Mouse (Mus musculus): ENCODE data around the gene Ankrd65. TPM values are rescaled to one million over a fixed set of nuclear protein-coding genes. Genes with fewer than 3 reads are reported as not detected.

Ankrd65 gene
- polyA plus RNA-seq, 1 experiment from 2014 or later: 0.20 TPM

DNA sequence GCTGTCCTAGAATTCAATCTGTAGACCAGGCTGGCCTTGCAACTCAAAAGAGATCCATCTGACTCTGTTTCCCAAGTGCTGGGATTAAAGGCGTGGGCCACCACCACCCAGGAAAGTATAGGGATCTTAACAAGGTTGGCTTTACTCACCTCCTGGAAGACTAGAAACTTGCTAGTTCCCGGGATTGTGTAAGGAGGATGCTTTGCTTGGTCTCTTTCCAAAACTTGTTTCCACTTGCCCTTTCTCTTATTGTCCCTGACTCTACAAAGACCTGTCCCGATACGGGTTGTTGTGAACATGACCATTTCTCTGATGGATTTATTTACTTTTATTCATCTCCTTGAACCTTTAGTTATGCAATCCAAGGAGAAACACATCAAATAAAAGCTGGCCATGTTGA is 39.6 kb downstream of the Ankrd65 start:
- H3K27ac ChIP-seq: no peak overlapping the region
- H3K4me1 ChIP-seq: peaks cover 28% of the 10 kb centered on the region
- no peak overlapping the region for H3K4me3 ChIP-seq
- H3K27me3 ChIP-seq: no peaks in the 10 kb centered on the region
- no peak overlapping the region for H3K4me2 ChIP-seq
- no peak overlapping the region for H3K9ac ChIP-seq
- ATAC-seq (ENCODE audit: borderline replicate concordance, extremely low read depth, low FRiP score, low TSS enrichment): no peak
- 89% methylated on average over 4 of the region's 4 CpGs for WGBS
- no peaks in the 10 kb centered on the region for H3K9me3 ChIP-seq
- H3K36me3 ChIP-seq: peaks cover 35% of the 10 kb centered on the region

DNA sequence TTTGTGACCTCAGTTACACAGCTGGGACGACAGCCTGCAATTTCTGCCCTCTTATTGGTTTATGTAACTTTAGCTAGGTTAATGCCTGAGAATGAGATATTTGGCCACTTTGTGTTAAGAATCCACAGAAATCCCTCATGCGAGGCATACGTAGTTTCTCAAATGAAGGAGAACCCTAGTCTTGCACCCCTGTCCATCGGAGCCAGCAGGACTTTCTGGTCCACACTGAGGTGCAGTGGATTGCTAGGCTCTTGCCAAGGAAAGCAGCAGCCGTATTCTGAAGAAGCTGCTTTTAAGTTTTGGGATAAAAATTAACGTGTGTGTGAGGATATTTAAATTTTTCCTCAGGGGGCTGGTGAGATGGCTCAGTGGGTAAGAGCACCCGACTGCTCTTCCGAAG is 40.4 kb downstream of the Ankrd65 start:
- peaks cover 28% of the 10 kb centered on the region for H3K4me1 ChIP-seq
- H3K4me2 ChIP-seq: peak overlapping the region; percentile 93
- no peak overlapping the region for H3K9ac ChIP-seq
- no peak for ATAC-seq (ENCODE audit: borderline replicate concordance, extremely low read depth, low FRiP score, low TSS enrichment)
- peaks cover 28% of the 10 kb centered on the region for H3K36me3 ChIP-seq
- WGBS: 49% methylated on average over 8 of the region's 8 CpGs
- no peaks in the 10 kb centered on the region for H3K9me3 ChIP-seq
- H3K27me3 ChIP-seq: no peaks in the 10 kb centered on the region
- H3K27ac ChIP-seq: peak overlapping the region; percentile 92; the same call in 1 of the 2 replicates
- peak overlapping the region; percentile 85 for H3K4me3 ChIP-seq

DNA sequence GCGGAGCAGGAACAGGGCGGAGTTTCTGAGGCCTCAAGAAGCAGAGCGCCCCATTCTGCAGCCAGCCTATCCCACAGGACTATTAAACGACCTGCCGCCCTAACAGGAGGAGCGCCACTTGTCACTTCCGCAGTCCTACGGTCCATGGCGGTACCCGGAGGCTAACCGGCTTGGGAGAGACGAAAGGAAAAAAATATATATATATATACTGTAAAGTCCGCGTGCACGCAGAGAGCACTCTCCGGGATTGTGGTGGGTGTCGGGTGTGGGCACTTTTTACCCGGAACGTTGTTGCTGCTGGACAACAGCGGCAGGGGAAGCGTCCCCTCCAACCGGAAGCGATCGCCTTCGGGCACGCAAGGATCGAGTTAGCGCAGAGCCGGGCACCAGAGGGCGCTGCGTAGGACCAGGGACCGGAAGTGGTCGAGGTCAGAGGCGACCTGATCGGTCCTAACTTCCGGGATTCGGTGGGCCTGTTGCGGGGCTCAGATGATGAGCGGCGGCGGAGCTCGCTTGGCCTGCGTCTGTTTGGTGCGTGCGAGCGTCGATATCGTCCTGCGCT is 41.0 kb downstream of the Ankrd65 start, which contains the start of gene Aurkaip1:
Gene Aurkaip1, plus strand, starts transcription at position 68 of the 562 bp plus-strand sequence.
- Histone ChIP-seq H3K27ac (peak within 1 kb of the TSS; percentile 92), H3K9me3 (no peaks in the 10 kb centered on the region), H3K9ac (peak within 1 kb of the TSS; percentile 78), H3K4me3 (peak within 1 kb of the TSS; percentile 85), H3K4me1 (peaks cover 28% of the 10 kb centered on the region), H3K4me2 (peak within 1 kb of the TSS; percentile 93), H3K36me3 (peaks cover 25% of the 10 kb centered on the region), H3K27me3 (no peaks in the 10 kb centered on the region)
- 2% methylated on average over 49 of the region's 49 CpGs for WGBS
- peak; percentile 91 for ATAC-seq (ENCODE audit: borderline replicate concordance, extremely low read depth, low FRiP score, low TSS enrichment)

DNA sequence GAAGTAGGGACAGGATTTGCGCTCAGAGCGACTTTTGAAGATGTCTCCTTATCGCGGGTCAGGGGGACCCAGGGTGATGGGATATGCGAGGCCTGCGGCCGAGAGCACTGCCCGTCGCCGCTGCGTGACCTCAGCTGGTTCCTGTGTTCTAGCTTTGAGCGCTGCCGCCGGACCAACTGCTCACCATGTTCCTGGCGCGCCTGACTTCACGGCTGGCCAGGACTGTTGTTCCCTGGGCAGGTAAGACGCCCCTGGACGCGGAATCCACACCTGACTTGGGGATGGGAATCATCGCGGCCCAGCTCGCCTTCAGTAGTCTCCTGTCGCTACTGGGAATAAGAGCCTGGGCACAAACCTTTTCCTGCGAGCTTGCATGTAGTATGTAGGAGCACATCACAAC is 41.6 kb downstream of the Ankrd65 start:
- no peaks in the 10 kb centered on the region for H3K9me3 ChIP-seq
- H3K4me1 ChIP-seq: peaks cover 30% of the 10 kb centered on the region
- peak overlapping the region; percentile 78 for H3K9ac ChIP-seq
- peak overlapping the region; percentile 93 for H3K4me2 ChIP-seq
- H3K27me3 ChIP-seq: no peaks in the 10 kb centered on the region
- WGBS: 1% methylated on average over 25 of the region's 25 CpGs
- no peak; the same call in 1 of the 2 replicates for ATAC-seq (ENCODE audit: borderline replicate concordance, extremely low read depth, low FRiP score, low TSS enrichment)
- peak overlapping the region; percentile 85 for H3K4me3 ChIP-seq
- H3K36me3 ChIP-seq: peaks cover 20% of the 10 kb centered on the region
- H3K27ac ChIP-seq: peak overlapping the region; percentile 92

DNA sequence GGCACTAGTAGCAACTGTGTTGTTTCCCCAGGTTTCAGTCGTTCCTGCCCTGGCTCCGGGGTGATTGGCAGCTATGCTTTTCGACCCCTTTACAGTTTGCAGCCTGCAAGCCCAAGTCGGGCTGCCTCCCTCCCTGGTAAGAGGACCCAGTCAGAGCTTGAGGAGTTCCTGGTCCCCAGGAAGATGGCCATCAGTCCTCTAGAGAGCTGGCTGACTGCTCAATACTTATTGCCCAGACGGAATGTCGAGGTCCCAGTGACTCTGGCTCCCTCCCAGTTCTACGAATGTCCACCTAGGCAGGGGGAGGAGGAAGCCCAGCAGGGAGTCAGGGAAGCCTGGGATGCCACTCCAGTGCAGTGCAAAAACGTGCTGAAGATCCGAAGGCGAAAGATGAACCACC is 42.1 kb downstream of the Ankrd65 start:
- 45% methylated on average over 10 of the region's 10 CpGs for WGBS
- Histone ChIP-seq H3K4me3 (peak overlapping the region; percentile 85), H3K9me3 (no peaks in the 10 kb centered on the region), H3K36me3 (peaks cover 15% of the 10 kb centered on the region), H3K9ac (peak overlapping the region; percentile 78), H3K4me1 (peaks cover 35% of the 10 kb centered on the region), H3K27ac (no peak overlapping the region), H3K27me3 (no peaks in the 10 kb centered on the region), H3K4me2 (peak overlapping the region; percentile 93)
- ATAC-seq (ENCODE audit: borderline replicate concordance, extremely low read depth, low FRiP score, low TSS enrichment): no peak

DNA sequence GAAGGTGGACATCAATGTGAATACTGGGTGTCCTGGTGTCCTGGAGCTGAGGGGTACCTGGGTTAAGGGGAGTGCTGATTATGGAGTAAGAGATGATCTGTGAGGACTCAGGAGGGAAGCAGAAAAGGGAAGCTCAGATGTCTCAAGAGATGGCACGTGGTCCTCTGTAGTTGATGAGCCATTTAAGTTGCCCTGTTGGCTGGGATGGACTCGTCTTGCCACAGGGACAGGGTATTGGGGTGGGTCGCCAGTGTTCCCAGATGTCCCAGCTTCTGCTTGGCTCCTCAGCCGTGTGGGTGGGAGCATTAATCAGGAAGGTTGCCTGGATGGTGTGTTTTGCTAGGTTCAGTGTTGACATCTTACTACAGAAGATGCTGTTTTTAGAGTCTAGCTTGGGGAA is 43.0 kb downstream of the Ankrd65 start:
- no peak for ATAC-seq (ENCODE audit: borderline replicate concordance, extremely low read depth, low FRiP score, low TSS enrichment)
- peak overlapping the region; percentile 93; the same call in 1 of the 2 replicates for H3K4me2 ChIP-seq
- H3K36me3 ChIP-seq: peaks cover 6% of the 10 kb centered on the region; the same call in 1 of the 2 replicates
- H3K4me1 ChIP-seq: peaks cover 44% of the 10 kb centered on the region
- no peak overlapping the region for H3K9ac ChIP-seq
- H3K27me3 ChIP-seq: no peaks in the 10 kb centered on the region
- H3K27ac ChIP-seq: 0 out of 2 replicates have a peak overlapping the region, but pooled peaks have one; percentile 9
- no peaks in the 10 kb centered on the region for H3K9me3 ChIP-seq
- H3K4me3 ChIP-seq: peak overlapping the region; percentile 85; the same call in 1 of the 2 replicates
- 77% methylated on average over 4 of the region's 4 CpGs for WGBS

DNA sequence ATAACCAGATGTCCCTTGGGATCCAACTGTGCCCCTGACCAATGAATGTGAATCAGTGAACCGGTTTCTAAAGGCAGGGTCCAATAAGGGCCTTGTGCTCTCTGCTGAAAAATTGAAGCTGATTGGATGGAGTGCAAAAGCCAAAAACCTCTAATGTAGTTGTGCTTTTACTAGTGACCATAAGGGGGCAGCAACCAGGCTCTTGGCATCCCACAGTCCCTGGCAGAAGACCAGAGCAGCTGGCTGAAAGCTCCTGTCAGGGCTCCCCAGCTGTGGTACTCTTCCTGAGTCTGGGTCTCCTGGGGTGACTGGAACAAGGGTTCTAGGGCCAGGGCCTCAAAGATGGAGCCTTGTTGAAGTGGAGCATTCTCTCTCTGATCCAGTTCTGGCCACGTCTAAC is 43.6 kb downstream of the Ankrd65 start:
- H3K36me3 ChIP-seq: peaks cover 5% of the 10 kb centered on the region; the same call in 1 of the 2 replicates
- no peak overlapping the region; the same call in 1 of the 2 replicates for H3K4me3 ChIP-seq
- WGBS: 15% methylated on average over 2 of the region's 2 CpGs
- H3K9me3 ChIP-seq: no peaks in the 10 kb centered on the region
- peak overlapping the region; percentile 84 for H3K27ac ChIP-seq
- H3K27me3 ChIP-seq: no peaks in the 10 kb centered on the region
- H3K4me2 ChIP-seq: peak overlapping the region; percentile 27
- H3K4me1 ChIP-seq: peaks cover 49% of the 10 kb centered on the region
- no peak overlapping the region for H3K9ac ChIP-seq
- ATAC-seq (ENCODE audit: borderline replicate concordance, extremely low read depth, low FRiP score, low TSS enrichment): peak; percentile 41

DNA sequence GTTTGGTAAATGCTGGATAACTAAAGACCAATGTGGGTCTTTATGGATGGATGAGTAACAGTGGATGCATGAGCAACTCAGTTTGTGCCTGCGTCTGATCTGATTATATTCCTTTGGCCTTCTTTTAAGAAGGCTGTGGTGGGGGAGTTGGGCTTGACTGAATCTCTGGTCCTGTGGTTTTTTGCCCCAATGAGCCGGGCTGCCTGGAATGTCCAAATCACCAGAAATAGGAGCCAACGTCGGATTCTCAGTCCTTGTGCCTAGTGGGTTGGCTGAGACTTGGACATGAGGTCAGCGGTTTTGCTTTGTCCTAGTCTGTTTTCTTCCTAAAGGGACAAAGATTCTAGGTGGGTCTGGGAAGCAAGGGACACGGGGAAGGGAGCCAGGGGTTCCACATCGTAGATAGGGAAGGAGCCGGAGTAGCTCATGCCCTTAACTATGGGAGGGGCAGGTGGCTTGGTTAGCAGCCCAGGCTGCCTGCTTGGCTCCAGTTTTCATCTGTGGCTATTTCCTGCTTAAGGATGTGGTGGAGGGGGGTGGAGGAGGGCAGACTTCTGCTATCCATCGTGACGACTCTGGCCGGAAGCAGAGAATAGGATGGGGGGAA is 47.3 kb downstream of the Ankrd65 start:
- no peak for ATAC-seq (ENCODE audit: borderline replicate concordance, extremely low read depth, low FRiP score, low TSS enrichment)
- Histone ChIP-seq H3K27ac (peak overlapping the region; percentile 95), H3K4me3 (peak overlapping the region; percentile 11; the same call in 1 of the 2 replicates), H3K9me3 (no peaks in the 10 kb centered on the region), H3K36me3 (peaks cover 8% of the 10 kb centered on the region), H3K9ac (no peak overlapping the region; the same call in 1 of the 2 replicates), H3K4me2 (peak overlapping the region; percentile 86), H3K27me3 (no peaks in the 10 kb centered on the region), H3K4me1 (peaks cover 65% of the 10 kb centered on the region)
- 39% methylated on average over 11 of the region's 11 CpGs for WGBS

DNA sequence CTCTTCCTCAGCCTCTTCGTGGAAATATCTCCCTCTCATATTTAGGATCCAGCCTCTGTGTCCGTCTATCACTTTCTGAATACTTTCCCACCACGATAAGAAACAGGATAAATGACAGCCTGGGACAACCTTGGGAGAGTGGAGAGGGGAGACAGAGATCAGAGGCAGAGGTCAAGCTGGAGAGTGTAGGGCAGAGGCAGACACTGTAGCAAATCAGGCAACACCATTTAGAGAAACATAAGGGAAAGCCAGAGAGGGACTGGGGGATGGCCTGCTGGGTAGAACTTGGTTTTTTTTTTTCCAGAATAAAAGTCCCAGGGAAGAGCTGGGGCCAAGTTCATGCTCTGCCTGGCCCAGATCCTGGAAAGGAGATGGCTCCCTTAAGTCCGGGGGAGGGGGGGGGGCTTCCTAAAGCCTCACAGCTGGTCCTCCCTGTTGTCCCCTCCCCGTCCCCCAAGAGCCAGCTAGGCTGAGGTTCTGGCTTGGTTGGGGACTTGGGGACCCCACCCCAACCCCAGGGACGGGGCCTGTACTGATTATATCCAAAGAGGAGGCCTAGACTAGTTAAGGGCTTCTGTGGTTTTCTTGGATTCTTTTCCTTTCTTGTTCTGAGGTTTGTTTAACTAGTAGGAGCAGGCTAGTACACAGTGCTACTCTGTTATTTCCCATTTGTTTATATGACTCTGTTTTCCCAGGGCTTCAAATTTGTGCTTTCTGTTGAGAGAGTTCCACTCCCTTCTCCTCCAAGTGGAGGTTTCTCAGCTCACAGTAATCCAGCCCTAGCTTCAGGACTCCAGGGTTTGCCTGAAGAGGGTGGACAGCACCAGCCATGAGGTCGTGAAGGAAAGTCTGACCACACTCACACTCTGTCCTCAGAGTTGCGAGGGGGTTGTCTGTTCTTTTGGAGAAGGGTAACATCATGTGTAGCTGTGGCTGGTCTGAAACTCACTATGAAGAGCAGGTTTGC is 48.2 kb downstream of the Ankrd65 start:
- H3K9ac ChIP-seq: peak overlapping the region; percentile 20; the same call in 1 of the 2 replicates
- peaks cover 56% of the 10 kb centered on the region for H3K4me1 ChIP-seq
- peak; percentile 50; the same call in 1 of the 2 replicates for ATAC-seq (ENCODE audit: borderline replicate concordance, extremely low read depth, low FRiP score, low TSS enrichment)
- WGBS: 24% methylated on average over 8 of the region's 8 CpGs
- no peaks in the 10 kb centered on the region for H3K27me3 ChIP-seq
- H3K27ac ChIP-seq: peak overlapping the region; percentile 95
- peak overlapping the region; percentile 86 for H3K4me2 ChIP-seq
- peaks cover 12% of the 10 kb centered on the region for H3K36me3 ChIP-seq
- peak overlapping the region; percentile 60; the same call in 1 of the 2 replicates for H3K4me3 ChIP-seq
- H3K9me3 ChIP-seq: no peaks in the 10 kb centered on the region

DNA sequence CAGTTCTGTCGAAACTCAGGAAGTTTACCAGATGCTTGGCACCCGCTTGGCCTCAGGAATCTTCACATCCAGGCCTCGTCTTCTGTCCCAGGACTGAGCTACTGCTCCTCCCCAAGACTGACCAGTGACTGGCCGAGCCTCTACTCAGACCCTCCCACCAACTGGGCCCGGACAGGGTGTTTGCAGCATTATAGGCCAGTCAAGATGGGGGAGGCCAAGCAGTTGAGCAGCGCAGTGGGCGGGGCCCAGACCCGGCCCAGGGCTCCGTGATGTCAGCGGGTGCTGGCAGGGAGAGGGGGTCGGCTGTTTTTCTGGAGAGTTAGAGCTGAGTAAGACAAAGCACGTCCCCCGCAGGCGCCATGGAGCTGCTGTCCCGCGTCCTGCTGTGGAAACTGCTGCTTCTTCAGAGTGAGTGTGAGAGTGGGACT is 49.3 kb downstream of the Ankrd65 start, which contains the start of gene Mxra8:
Gene Mxra8, plus strand, starts transcription at position 198 of the 428 bp plus-strand sequence.
- Histone ChIP-seq H3K9me3 (no peaks in the 10 kb centered on the region), H3K27me3 (no peaks in the 10 kb centered on the region), H3K27ac (peak within 1 kb of the TSS; percentile 95), H3K4me2 (peak within 1 kb of the TSS; percentile 86), H3K36me3 (peaks cover 12% of the 10 kb centered on the region), H3K4me1 (peaks cover 47% of the 10 kb centered on the region), H3K4me3 (peak within 1 kb of the TSS; percentile 60), H3K9ac (peak within 1 kb of the TSS; percentile 65)
- WGBS: 3% methylated on average over 16 of the region's 16 CpGs
- ATAC-seq (ENCODE audit: borderline replicate concordance, extremely low read depth, low FRiP score, low TSS enrichment): peak; percentile 94

Data from lung, embryonic 15.5 days (tissue).